Mouse (Mus musculus) cerebellum, adult 8-10 months (tissue): ENCODE measurements around the gene Zfp385b.
A peak's percentile ranks its signal among the peaks of the same experiment; 100 is the strongest.

ENCODE experiments used
- DNase-seq: peaks from one replicate; pipeline ENCODE4 v3.0.0; 2022

Zfp385b gene

GRCm38 (mm10) chr2:77819539-77819938 is at the start of gene Zfp385b:
Gene Zfp385b, minus strand, starts transcription at chr2:77819639.
- no peak for DNase-seq

DNA sequence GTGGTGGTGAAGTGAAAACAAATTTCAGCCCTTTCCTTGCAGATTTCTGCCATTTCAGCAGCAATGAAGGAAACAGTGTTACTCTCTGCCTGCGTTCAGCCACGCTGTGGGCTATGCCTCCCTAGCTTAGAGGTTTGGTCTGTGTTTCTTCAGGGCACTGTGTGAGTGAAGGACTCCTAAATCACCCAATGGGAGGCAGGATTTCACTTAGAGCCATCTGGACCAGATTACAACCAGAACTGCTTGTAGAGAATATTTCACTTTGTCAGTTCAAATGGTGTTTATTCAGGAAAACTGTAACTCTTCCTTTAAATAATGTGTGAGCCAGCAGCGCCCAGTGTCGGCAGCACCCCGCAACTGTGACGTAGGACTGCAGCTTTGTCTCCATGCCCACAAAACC is 44.5 kb upstream of the Zfp385b start:
- DNase-seq = no peak

DNA sequence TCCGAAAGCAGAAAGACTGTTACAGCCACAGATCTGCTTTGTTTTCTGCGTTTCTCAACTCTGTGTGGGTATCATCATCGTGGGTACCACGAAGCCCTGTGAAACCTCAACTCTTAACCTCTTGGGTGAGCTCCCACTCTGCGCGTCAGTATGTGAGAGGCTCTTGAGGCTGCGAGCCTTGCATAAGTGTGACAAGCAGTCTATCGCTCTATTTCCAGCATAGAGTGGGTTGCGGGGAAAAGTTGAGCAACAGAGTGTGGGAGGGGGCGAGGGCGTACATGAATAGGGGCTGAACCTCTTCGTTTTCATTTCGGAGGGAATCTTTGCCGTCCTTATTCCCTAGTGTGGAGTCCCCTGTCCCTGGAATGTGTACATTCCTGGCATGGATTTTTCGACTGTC is 44.1 kb upstream of the Zfp385b start:
- no peak for DNase-seq

DNA sequence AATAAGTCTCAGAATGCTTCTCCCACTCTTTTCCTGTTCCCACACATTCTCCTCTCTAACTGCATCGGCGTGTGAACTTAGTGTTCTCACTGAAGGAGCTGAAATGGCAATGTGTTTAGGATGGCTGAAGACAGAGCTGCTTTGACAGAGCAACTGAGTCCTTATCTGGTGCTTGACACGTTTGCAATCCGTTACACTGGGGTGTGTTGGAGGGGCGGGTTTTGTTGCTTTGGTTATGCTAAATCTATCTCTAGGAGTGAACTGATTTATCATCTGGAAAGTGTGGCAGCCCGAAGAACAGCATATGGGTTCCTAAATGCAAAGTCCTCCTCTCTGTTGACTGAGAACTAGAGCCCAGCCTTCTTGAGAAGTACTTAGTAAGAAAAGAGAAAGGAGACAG is 22.0 kb upstream of the Zfp385b start:
- no peak for DNase-seq

DNA sequence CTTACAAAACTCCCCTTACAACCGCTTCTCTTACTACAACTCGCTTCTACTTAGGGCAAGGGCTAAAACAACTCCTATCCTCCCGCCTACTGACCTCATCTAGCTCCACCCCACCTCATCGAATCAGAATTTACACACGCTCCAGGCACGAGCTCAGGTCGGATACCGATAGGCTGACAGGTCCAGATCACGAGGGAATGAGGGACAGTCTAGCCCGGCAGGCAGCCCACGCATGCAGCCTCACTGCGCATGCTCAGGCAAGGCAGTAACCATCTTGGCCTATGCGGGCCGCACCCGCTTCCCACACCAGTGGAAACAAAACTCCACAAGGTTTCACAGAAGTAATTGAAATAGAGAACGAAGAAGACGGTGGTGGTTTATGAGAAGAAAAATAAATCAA is 20.1 kb upstream of the Zfp385b start:
- no peak for DNase-seq

- no peak for DNase-seq
These were observed 19.2 kb upstream of the Zfp385b start for GRCm38 (mm10) chr2:77838688-77839087.

DNA sequence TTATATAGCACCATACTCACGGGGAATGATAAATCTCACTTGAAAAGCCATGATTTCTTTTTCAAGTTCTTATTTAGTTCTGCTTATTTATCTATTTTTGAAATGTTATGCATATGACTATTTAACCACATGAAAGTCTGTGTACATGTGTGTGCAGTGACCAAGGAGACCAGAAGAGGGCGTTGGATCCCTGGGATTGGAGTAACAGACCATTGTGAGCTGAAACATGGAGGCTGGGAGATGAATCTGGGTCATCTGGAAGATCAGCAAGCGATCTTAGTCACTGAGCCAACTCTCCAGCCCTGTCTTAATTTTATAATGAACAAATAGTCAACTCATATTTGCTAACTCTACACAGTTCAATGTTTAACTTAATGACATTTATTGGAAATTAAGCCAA is 16.3 kb upstream of the Zfp385b start:
- DNase-seq = no peak

GRCm38 (mm10) chr2:77826133-77826828 is 6.8 kb upstream of the Zfp385b start:
- no peak for DNase-seq

DNA sequence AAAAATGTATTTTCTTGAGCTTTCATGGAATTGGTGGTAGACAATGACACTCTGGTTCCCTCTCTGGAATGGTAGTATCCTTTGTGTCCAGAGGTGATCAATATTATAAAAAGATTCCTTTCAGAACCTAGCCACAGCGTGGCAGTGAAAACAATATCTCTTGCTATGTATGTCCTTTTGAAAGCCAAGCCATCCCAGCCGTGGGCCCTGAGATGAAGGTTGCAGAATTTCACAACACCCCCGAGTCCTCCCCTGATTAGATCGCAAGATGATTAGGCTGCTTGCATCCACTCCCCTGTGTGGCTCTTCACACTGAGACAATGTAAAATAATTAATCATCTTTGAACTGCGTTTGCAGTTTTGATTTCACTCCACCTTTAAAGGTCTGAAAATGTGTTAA is 3.6 kb upstream of the Zfp385b start:
- no peak for DNase-seq

DNA sequence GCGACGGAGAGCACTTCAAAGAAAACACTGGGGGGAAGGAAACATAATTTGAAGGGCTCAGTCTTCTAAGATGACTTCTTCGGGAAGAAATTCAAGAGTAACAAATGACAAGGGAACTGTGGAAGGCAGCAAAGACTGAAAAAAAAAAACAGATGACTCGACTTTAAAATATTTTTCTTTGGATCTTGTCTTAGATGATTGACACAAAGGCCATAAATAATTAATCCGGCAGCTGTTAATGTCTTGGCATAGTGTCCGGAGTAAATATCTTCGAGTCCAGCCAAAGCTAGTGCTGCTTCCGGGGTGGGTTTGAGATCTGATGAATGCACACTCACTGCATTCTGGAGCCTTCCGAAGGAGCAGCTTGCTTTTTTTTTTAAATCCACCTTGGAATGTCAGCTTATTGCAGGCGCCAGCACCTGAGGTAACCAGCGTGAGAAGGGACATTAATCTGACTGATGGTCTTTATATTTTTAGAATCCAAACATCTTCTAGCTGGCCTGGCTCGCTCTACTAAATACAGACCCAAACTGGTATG is 2.0 kb downstream of the Zfp385b start:
- DNase-seq = no peak

DNA sequence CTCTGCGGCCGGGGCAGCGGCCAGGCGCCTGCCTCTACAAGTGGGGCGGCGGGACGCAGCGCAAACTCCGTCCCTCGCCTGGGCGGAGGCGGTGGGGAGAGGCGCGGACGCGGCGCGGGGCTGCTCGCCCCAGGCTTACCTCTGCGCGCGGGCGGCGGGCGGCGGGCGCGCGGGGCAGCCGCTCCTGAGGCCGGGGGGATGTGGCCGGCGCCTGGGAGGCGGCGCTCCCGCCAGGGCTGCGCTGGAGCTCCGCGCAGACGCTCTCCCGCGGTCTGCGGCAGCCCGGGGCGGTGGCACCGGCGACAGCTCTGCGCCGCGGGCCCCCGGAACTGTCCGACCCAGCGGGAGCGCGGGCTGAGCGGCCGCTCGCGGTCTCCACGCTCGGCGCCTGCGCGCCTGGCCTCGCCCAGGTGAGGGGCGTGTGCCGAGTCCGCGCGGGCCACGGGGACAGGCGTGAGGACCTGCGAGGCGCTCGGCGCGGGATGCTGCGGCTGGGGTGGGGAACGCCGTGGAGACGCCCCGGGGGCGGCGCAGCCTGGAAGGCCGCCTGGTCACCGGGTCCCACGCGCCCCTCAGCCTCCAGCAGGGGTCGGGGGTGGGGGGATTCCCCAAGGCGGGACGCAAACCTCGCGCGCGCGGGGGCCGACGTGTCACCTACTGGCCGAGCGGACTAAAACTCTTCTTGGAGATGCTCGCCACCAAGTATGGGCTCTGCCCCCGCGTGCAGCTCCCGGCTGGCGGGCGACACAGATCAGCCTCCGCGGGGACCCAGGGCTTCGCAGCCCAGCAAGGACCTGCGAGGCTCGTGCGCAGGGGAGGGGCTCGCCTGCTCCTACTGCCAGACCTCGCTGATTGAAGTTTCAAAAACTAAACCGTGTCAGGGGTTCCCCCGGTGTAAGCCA is 2.8 kb downstream of the Zfp385b start:
- peak; percentile 75 for DNase-seq

DNA sequence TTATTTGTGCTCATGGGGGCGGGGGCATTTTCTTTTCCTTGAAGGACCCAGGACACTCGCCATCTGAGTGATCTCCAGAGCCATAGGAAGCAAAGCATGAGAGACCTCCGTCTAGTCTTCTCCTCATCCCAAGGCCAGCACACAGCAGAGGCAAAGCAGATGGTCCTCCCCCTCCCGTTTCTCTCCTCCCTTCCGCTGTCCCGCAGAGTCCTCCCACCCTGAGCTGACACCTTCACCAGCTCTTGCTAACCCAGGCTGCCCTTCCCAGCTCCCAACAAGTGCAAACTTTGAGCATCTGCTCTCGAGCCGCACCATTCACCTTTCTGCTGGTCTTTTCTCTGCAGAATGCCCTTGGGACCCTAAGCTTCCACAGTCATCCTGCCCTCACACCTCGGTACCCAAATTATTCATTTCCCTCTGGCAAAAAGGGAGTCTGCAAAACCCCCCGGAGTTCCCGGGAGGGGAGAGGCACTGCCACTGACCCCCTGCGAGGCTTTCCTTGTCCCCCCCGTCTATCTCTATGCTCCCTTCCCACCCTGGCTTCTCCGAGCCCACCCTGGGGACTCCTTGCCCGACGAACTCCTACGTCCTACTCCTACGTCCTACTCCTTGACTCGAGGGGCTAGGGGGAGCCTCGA is 3.5 kb downstream of the Zfp385b start:
- peak; percentile 87 for DNase-seq

DNA sequence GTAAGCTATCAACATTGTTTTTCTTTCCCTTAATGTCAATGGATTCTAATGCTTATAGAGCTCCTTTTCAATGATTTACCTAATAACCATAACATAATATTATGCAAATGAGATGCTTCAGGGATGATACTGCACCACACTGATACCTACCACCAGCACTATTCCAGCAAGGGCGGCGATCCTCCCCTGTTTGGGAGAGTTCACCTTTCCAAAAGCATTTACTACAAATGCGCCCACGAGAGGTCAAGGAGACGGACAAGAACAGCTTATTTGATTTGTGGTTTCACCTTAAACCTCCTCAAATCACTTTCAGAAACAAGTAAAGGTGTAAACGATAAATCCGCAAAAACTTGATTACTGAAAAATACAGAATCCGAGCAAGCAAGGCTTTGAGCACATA is 4.5 kb downstream of the Zfp385b start:
- DNase-seq = peak; percentile 35

DNA sequence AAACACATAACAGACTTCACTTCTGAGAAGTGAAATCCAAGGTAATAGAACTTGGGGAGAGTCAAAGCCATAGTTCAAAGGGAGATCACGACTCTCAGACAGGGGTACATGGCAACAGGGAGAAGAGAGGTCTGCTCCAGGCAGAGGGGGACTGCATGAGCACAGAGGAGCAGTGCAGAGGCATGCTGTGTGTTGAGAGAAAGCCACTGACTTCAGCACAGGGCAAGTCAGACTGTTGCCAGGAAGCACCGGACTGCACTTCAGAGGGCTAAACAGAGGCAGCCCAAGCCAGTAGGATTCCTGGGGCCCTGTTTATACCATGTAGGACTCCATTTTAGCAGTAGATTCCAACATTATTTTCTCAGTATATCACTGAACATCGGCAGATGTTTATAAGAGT is 6.4 kb downstream of the Zfp385b start:
- DNase-seq = peak; percentile 39

GRCm38 (mm10) chr2:77810748-77811147 is 8.7 kb downstream of the Zfp385b start:
- peak; percentile 40 for DNase-seq

GRCm38 (mm10) chr2:77804781-77805180 is 14.7 kb downstream of the Zfp385b start:
- no peak for DNase-seq

DNA sequence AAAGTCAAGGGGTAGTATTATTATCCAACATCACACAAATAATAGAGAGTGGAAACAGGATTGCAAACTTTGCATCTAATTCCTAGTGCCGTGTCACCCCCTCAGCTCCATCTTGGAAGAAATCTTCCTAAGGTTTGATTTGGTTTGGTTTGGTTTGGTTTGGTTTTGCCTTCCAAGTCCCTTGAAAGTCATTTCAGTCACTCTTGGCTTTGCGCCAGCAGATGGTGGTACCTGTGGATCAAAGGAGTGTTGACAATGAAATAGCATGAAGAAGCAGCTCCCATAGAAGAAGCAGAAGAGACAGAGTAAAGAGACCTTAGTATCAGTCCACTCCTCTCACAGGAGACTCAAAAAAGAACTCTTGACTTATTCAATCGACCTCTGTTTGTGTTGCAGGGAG is 17.1 kb downstream of the Zfp385b start:
- no peak for DNase-seq

DNA sequence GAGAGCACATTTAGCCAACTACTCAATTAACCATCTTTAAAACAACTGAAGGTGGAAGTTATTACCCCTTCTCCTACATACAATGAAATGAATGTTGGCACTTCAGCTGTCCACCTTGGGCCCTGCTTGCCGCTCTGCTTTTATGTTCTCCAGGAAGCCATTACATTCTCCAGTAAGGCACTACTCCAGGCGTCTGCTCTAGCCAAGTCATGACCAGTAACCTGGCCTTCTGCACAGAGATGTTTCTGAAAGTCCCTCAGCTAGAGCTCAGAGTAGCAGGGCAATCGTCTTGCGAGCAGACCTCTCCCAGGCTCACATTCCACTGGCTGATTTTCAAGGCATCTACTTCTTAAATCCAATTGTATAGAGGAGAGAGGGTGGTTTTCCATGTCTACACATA is 18.0 kb downstream of the Zfp385b start:
- no peak for DNase-seq

DNA sequence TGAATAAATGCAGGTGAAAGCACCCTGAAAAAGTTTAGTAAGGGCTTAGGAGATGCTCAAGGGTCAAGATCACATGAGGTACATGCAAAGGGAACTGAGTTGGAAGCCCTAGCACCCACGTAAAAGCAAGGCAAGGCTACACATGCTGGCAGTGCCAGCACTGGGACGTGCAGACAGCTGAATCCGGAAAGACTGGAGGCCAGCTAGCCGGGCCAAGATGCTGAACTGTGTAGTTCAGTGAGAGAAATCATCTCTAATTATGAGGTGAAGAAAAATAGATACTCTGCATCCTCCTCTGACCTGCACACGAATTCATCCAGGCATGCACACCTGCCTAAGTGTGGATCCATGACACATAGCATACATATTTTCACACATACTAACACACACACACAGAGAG is 18.4 kb downstream of the Zfp385b start:
- DNase-seq = no peak

- DNase-seq = peak; percentile 86
These were observed 22.2 kb downstream of the Zfp385b start for GRCm38 (mm10) chr2:77797233-77797632.

GRCm38 (mm10) chr2:77795859-77796552 is 23.4 kb downstream of the Zfp385b start:
- peak; percentile 79 for DNase-seq

GRCm38 (mm10) chr2:77790846-77791245 is 28.6 kb downstream of the Zfp385b start:
- no peak for DNase-seq

DNA sequence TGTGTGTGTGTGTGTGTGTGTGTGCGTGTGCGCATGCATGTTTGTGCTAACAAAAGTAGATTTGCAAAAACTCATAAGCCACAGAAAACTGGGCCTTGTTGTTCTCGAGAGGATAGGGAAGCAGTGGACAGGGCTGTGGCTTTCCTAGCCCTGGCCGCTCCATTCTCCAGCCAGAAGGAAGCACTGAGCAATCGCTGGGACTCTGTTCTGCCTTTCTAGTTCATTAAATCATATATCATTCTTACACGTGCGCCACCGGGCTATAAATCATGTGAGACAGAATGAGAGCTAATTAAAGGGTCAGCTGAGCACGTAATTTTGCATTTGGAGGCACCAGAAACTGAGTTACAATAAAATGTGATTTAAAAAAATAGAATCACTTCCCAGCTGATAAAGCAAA is 29.1 kb downstream of the Zfp385b start:
- DNase-seq = no peak
